Mouse (Mus musculus) layer of hippocampus, adult 9-10 months (tissue): ENCODE results near the gene Akt1.

Source experiments
- DNase-seq: peaks from one replicate; pipeline ENCODE4 v3.0.0; 2022; ENCODE audit warnings: low spot score

The Akt1 gene

DNA sequence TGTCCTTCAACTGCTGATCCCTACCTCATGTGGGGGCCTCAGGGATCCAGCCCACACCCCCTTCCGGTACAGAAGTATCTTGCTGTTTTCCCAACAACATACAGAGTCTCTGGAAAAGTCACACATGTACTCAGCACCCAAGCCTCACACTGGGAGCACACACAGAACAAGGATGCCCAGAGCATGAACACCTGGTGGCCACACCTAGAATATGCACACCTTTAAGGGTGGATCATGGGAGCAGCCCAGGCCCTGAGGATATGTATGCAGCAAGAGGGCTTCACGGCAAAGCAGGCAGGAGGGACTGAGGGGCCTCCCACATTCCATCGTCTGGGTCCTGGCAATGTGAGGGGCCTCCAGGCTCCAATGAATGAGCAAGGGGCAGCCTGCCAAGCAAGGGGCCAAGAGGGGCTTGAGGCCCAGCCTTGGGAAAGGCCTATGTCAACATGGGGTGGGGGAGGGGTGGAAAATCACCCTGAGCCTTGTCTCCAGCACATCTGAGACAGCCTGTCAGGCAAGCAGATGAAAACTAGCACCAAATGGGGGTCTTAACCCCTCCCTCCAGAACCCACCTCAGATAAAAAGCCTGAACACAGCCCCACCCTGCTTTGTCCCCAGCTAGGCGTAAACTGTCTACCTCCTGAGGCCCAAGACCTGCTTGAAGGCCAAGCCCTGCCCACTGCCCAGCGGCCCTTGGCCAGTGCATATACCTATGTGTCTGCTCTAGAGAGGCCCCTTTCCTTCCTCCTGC lies 13.9 kb downstream of the Akt1 start:
- no peak for DNase-seq

DNA sequence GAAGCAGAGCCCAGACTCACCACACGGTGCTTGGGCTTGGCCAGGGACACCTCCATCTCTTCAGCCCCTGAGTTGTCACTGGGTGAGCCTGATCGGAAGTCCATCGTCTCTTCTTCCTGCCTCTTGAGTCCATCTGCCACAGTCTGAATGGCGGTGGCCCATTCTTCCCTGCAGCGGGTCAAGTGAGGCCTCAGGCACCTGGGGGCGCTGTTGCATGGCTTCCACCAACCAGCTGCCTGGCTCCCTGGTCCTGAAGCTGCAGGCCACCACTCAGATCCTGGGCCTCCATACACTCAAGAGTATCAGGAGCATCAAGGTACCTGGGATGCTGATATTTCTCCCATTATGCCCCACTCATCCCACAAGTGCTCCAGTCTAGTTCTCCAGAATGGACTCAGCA lies 15.6 kb downstream of the Akt1 start:
- no peak for DNase-seq

DNA sequence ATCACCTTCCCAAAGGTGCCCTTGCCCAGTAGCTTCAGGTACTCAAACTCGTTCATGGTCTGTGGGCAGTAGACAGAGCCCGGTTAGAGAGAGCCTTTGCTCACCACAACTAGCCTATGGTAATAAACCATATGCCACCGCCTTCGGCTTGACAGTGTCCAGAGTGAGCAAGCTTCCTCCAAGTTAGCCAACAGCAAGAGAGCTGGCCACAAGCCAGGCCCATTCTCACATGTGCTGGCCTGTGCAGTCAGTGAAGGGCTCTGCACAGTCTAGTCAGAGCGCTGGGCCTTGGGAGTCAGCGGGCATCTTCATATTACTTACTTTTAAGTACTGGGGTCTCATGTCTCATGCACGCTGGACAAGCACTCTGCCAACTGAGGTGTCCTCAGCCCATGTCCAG lies 16.1 kb downstream of the Akt1 start:
- no peak for DNase-seq

DNA sequence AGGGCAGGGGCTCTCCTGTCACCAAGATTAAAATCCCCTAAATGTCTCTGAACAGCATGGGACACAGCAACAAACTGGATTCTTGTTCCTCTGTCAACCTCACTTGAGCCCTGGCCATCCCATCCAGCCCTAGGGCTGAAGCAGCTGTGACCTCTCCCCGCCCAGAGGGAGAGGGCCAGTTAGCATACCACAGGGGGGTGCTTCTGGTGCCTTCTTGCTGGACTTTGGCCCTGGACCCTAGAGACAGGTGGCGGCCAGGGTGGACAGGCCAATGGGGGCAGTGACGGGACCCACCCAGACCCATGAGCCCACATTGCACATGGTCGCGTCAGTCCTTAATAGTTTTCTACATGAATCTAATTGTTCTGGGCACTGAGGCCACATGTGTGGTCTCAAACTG lies 20.6 kb downstream of the Akt1 start:
- no peak for DNase-seq

DNA sequence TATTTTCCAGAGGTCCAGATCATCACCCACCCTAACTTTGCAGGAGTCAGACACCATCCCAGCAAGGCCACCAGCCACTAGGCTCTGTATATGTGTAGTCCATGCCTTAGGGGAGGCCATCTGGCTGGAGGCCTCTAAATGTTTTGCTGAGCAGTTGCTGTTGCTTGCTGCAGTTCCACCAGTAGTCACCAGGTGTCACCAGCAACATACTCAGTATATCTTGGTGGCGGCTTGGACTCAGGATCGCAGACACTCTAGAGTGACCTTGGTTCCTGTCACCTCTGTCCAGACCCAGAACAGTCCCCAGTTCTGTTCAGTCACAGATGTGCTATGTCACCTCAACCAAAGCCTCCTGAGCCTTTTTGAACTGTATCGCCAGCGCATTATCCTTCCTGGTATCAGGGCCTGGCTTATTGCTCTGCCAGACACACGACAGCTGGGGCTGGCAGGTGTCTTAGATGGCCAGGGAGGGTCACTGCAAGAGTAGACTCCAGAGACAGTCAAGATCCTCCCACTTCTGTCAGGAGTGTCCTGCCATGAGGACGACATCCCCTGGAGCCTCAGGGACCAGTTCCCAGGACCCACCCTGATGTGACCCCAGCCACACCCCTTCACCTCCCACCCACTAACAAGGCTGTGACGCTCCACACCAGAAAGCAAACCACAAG lies 21.4 kb downstream of the Akt1 start:
- DNase-seq, result peak; percentile 89

DNA sequence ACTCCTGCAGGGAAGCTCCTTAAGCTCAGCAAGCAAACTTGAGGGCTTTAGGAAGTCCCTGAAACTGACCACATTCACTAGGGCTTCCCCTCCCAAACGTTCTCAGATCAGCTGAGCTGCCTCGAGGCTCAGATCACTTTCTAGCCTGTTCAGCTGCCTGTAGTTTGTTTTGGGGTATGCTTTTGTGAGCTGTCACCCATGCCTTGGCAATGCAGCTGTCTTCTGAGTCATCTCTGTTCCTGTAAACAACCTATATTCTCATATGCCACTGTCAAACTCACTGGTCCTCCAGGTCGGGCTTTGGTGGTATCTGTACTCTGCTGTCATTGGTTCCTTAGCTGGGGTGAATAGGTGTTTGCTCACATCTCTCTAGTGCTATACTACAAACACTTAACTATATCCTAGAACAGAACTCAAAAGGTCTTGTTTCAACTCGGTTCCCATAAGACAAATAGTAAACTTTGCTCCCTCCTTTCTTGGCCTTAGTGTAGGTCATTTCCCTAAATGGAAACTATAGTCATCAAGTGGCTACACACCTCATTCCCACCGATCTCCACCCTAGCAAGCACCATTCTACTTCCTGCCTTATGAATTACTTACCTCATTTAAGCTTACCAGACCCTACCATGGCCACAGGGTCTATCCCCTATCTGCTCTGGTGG lies 22.8 kb downstream of the Akt1 start:
- DNase-seq, result no peak

DNA sequence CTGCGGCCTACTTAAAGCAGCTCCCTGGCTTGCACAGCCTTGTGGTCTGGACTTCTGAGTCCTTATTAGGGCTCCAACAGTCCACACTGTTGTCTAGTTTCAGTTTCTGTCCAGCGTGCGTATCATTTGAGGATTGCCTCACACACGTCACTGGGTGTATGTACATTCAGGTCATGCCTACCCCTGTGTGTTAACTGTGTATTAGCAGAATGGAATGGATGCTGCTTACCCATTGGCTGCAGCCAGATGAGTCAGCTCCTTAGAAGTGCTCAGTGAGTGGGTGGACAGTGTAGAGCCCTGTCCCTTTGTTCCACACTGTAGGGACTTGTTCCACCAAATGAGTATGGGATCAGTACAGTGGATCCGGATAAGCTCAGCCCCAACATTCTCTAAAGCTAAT lies 26.6 kb downstream of the Akt1 start:
- no peak for DNase-seq

DNA sequence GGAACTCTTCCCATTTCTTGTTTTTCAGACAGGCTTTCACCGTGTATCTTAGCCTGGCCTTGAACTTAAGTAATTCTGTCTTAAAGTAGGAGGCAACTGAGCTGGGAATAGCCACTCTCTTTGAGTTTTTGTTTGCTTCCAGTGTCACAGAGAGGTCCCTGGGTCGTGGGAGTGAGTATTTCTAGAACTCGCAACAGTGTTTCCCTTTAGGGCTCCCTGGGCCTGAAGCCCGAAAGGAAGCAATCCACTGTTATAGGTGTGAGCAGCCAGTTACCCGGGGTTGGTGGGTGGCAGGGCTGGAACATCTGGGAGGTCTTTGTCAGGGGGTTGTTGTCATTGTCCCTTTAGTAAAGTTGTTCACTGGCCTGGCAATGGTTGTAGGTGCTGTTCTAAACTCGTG lies 28.5 kb downstream of the Akt1 start:
- no peak for DNase-seq

DNA sequence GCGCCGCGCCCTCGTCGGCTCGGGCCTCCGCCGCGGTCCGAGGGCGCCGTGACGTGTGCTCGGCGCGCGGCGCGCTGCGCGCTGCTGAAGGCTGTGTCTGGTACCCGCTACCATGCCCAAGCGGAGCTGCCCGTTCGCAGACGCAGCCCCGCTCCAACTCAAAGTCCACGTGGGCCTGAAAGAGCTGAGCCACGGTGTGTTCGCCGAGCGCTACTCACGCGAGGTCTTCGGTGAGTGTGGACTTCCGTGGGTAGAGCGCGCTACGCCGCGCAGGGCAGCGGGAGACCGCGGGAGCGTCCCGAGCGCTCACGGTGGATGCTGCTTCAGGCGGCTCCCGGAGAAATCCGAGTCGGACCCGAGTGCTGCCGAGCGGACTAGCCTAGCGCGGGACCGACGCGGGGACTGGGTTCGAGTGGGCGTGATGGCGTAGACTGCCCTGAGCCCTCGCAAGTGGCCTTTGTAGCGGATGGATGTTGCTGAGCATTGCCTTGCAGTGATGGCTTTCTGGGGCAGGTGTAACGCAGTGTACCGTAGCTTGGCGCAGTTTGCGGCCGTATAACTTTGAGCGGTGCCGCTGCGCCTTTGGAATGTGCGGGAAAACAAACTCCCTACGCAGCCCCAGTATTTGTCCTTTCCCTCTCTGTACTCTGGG lies 29.7 kb downstream of the Akt1 start:
- no peak for DNase-seq

DNA sequence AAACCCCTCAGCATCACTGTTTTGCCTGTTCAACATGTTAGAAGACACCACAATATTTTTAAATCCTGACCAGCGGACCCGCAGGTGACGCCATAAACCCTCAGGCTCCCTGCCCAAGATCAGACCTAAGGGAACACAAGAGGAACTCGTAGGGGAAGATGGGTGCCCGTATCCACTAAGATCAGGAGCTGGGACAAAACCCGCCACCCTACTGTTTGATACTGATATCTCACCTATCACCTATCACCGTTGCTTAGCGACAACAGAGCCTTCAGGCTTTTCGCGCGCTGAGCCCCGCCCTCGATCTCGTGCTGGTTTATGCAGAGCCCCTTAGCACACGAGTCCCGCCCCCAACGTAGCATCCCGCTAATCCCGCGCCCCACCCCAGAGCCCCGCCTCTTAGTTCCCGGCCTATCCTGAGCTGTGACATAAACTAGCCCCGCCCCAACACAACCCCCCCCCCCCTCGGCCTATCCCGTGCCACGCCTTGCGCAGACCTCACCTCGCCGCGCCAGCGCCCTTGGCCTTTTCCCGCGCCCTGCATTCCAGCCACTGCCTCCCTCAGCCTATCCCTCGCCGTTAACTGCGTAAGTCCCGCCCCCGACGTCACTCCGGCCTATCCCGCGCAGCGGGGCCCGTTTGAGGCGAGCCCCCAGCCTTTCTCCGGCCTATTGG lies 30.4 kb downstream of the Akt1 start, which contains the start of gene Siva1:
Gene Siva1, plus strand, starts transcription at position 500 of the 675 bp plus-strand sequence.
- peak; percentile 90 for DNase-seq

DNA sequence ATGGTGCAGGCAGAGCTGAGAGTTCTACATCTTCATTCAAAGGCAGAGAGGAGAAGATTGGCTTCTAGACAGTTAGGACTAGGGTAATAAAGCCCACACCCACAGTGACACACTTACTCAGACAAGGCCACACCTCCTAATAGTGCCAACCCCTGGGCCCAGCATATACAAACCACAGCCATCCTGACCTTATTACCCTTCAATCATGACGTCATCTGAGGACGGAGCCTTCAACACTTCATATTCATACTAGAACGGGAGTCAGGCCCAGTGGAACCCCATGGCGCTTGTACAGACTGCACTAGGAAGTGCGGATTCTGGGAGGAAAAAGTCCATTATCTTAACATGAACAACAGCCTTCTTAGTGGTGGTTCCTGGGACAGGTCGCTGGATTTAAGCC lies 31.6 kb downstream of the Akt1 start:
- DNase-seq, result no peak

DNA sequence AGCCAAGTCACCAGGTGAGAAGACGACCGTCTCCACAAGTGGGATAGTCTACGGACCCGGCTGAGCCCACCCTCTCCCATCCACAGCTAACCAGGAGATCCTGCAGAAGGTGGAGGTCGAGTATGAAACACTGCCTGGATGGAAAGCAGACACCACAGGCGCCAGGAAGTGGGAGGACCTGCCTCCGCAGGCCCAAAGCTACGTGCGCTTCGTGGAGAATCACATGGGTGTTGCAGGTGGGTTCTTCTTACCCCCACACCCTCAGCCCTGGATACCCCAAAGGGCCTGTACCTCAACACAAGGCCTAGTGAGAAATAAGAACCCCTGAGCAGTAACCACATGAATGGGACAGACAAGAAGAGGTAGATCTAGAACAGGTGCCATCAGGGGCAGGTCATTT lies 35.2 kb downstream of the Akt1 start:
- DNase-seq, result no peak

DNA sequence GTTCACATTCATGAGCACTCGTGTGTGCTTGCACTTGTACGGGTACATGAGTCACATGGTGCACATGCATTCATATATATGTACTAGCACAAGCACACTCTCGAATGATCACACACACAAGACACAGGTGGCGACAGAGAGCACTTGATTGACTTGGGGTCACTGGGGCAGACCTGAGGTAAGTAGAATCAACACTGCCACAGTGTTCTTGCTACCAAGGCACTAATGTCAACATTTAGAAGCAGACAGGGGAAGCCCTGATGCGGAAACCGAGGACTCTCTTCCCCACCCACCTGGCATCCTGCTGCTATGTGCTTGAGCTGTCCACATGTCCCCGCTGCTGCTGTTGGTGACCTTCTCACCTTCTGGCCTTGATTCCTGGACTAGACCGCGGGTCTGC lies 41.0 kb downstream of the Akt1 start:
- no peak for DNase-seq

DNA sequence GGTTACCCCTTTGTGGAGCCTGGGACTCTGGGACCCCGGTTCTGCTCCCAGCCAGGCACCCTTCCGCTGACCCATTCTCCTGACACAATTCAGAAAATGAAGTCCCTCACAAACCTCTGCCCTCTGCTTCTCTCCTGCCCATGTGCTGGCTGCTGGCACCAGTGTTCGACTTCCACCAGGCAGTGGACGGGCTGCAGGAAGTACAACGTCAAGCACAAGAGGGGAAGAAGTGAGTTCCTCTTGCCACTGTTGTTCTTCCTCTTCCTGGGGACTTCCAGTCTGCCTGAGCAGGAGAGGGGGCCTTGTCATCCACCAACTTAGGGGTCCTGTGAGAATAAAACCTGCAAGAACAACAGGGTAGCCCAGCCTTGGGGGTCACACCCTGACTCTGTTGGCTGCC lies 41.8 kb downstream of the Akt1 start:
- no peak for DNase-seq

DNA sequence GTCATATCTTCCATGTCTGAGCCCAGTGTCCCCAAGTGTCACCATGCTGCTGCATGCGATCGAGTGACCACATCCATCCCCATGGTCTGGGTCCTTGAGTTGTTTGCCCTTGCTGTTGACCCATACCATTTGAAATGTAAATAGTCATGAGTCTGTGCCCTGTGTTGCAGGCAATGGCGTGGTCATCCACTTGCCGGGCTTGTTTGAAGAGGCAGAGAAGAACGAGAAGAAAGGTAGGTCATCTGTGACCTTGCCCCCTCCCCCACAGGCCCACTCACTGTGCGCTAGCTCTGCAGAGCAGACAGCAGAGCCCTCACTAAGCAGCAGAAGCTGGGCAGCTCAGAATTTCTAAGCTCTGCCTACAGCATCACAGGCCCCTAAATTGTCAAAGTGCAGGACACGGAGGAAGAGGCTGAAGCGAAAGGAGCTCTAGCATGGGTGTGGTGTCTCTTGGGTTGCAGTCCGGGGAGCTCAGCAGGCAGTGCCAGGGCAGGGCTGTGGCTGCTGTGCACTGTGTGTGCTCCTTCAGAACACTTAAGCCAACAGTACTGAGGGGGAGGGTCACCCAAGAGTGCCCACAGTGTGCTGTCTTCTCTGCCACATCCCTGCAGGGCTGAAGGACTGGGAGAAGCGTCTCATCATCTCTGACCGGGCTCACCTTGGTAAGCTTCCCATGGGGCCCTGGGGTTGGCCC lies 42.5 kb downstream of the Akt1 start:
- DNase-seq, result no peak

DNA sequence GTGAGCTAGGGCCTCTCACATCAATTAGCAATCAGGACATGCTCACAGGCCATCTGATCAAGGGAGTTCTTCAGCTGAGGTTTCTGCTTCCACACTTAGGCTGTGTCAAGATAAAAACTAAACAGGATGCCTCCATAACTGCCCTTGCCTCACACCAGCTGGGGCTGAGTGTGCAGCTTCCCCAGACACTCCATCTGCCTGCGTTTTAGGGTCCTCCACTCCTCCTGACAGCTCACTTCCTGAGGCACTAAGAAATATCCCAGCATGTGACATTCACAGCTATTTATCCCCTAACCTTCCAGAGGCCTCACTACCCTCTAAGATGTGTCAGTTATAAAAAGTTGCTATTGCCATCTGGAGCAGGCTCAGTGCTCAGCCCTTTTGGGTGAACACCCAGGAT lies 43.2 kb downstream of the Akt1 start:
- DNase-seq, result no peak

DNA sequence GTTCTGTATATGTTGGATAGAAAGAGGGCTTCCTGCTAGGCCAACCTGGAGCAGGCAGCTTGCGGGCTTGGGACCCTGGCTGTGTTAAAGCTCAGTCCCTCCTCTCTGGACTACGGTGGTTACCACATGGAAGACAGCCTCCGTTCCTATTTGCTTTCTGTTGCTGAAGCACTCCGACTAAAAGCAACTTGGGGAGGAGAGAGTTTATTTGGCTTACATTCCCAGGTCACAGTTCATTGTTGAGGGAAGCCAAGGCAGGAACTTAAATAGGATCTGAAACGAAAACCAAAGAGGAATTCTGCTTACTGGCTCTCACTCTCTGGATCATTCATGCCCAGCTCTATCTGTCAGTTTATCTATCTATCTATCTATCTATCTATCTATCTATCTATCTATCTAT lies 43.9 kb downstream of the Akt1 start:
- DNase-seq, result no peak

DNA sequence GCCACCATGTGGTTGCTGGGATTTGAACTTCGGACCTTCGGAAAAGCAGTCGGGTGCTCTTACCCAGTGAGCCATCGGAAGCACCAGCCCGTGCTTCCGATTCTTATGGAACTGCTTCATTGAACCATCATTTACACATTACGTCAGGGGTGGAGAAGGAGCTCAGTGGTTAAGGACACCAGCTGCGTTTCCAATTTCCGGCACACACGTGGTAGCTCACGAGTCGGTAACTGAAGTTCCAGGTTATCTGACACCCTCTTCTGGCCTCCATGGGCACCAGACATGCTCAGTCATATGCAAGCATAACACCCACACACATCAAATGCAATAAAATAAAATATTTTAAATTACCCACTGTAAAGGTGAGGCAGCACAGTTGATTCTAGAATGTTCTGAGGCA lies 44.7 kb downstream of the Akt1 start:
- no peak for DNase-seq

DNA sequence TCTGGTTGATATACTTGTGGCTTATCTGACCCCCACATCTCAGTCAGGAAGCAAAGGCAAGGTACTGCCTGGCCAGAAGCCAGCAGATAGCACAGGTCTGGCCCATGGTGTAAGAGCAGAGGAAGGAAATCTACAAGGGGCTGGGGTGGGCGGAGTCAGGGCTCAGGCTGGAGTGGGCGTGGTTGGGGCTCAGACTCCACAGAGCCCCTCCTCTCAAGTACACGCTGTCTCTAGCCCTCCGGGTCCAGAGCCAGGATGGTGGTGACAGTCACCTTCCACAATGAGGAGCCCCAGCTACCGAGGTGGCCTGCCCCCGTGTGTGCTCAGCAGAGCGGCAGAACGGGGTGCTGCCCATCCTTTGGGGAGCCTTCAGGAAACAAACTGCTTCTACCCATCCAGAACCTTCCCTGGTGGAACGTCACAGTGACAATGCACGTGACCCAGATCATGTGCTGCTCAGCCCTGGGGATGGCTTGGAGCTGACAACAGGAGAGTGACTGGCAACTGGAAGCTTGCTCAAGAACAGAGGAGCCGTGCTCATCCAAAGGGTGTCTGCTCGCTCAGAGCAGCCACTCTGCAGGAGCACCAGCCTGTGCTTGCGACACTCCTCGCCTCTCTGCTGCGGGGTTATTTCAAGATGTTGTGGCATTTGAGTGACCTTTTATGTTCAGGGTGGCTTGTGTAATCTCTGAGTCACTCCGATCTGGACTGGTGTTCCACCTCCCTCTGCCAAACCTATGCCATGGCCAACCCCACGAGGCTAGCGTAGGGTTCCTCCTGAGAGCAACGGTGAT lies 45.6 kb downstream of the Akt1 start:
- DNase-seq, result no peak

DNA sequence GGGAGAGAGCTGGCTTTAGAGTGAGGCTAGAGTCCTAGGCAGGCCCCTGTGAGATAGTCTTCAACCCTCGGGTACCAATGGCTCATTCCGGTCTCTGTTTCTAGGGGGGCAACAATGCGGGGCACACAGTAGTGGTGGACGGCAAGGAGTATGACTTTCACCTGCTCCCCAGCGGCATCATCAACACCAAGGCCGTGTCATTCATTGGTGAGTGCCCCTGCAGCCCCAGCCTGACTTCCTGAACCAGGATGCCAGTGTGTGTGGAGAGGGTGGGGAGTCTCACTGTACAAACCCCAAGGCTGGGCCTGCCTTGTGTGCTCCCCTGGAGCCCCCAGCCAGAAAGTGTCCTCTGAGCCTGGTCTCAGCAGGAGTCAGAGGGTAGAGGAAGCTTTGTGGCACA lies 46.5 kb downstream of the Akt1 start:
- no peak for DNase-seq
